Mouse (Mus musculus) left cerebral cortex, adult 8-10 months (tissue): ENCODE data around the gene Egfl6. TPM values are rescaled to one million over a fixed set of nuclear protein-coding genes. Genes with fewer than 3 reads are reported as not detected.

Experiments used
- DNase-seq, 2 experiments: peaks; one replicate each; pipeline ENCODE4 v3.0.0; 2022; ENCODE audit warnings: low spot score in 2 of 2
- total RNA-seq, 4 experiments: library from RNA; stranded (reverse); gene quantifications; 2 replicates each; pipeline ENCODE4 v1.2.4; 2022

Egfl6 gene
- 1 to 10 TPM; 1.8 to 2.8 (median 2.2) TPM for total RNA-seq

GRCm38 (mm10) chrX:166584947-166585824 is at the start of gene Egfl6:
Gene Egfl6, minus strand, starts transcription at chrX:166585720.
- no peak for DNase-seq

- DNase-seq, result no peak
Observed at GRCm38 (mm10) chrX:166626866-166627570, 41.5 kb upstream of the Egfl6 start.

- no peak for DNase-seq
Observed at GRCm38 (mm10) chrX:166626174-166626573, 40.7 kb upstream of the Egfl6 start.

- DNase-seq, result no peak
Observed at GRCm38 (mm10) chrX:166623176-166623575, 37.7 kb upstream of the Egfl6 start.

GRCm38 (mm10) chrX:166621560-166622301 is 36.2 kb upstream of the Egfl6 start:
- peak in 1 of 2 experiments; percentile 24 for DNase-seq

- DNase-seq, result no peak
Observed at GRCm38 (mm10) chrX:166620900-166621299, 35.4 kb upstream of the Egfl6 start.

GRCm38 (mm10) chrX:166619084-166619483 is 33.6 kb upstream of the Egfl6 start:
- no peak for DNase-seq

GRCm38 (mm10) chrX:166615191-166615590 is 29.7 kb upstream of the Egfl6 start:
- no peak for DNase-seq

- no peak for DNase-seq
Observed at GRCm38 (mm10) chrX:166576111-166576510, 9.4 kb downstream of the Egfl6 start.

GRCm38 (mm10) chrX:166565983-166566382 is 19.5 kb downstream of the Egfl6 start:
- no peak for DNase-seq

- no peak for DNase-seq
Observed at GRCm38 (mm10) chrX:166565401-166565800, 20.1 kb downstream of the Egfl6 start.

- no peak for DNase-seq
Observed at GRCm38 (mm10) chrX:166564900-166565299, 20.6 kb downstream of the Egfl6 start.

GRCm38 (mm10) chrX:166559333-166559732 is 26.2 kb downstream of the Egfl6 start:
- DNase-seq, result no peak

GRCm38 (mm10) chrX:166552355-166552754 is 33.2 kb downstream of the Egfl6 start:
- no peak for DNase-seq

- DNase-seq, result no peak
Observed at GRCm38 (mm10) chrX:166546495-166546894, 39.0 kb downstream of the Egfl6 start.

- no peak for DNase-seq
Observed at GRCm38 (mm10) chrX:166535138-166535537, 50.4 kb downstream of the Egfl6 start.

GRCm38 (mm10) chrX:166533432-166533831 is 52.1 kb downstream of the Egfl6 start:
- no peak for DNase-seq

GRCm38 (mm10) chrX:166531671-166532070 is 53.8 kb downstream of the Egfl6 start:
- DNase-seq, result no peak

- no peak for DNase-seq
Observed at GRCm38 (mm10) chrX:166528126-166528525, 57.4 kb downstream of the Egfl6 start.

- DNase-seq, result no peak
Observed at GRCm38 (mm10) chrX:166525637-166526315, 59.7 kb downstream of the Egfl6 start.

GRCm38 (mm10) chrX:166520782-166521181 is 64.7 kb downstream of the Egfl6 start:
- DNase-seq, result no peak
